Mouse (Mus musculus): ENCODE measurements around the gene Pcyt1a.

DNA sequence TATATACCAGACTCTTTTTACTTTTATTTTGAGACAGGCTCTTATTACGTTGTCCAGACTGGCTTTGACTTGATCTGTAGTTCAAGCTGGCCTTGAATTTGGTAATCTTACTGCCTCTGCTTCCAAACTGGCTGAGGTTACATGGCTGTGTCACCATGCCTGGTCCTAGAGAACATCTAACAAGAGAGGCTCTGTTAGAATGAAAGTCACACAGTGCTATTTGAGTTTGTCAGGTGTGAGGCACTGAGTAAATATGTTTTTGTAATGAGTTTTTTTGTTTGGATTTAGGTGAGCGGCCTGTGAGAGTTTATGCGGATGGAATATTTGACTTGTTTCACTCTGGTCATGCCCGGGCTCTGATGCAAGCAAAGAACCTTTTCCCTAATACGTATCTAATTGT is 31.0 kb downstream of the Pcyt1a start:
- TF ChIP-seq USF1 (IDR thresholded peaks at IDR 0.05; ENCODE audit: low read depth): no peak
- TF ChIP-seq TCF3 (IDR thresholded peaks at IDR 0.05; ENCODE audit: insufficient read length, low read depth): no peak
- TF ChIP-seq POLR2A (IDR thresholded peaks at IDR 0.05; ENCODE audit: insufficient read length, low read depth): no peak
- no peak for TF ChIP-seq POLR2AphosphoS2 (IDR thresholded peaks at IDR 0.05; ENCODE audit: insufficient read length, low read depth)
- no peak for TF ChIP-seq E2F4 (IDR thresholded peaks at IDR 0.05; ENCODE audit: insufficient read depth)
- no peak for TF ChIP-seq MAX (IDR thresholded peaks at IDR 0.05; ENCODE audit: low read depth)
- no peak for TF ChIP-seq SRF (IDR thresholded peaks at IDR 0.05; ENCODE audit: control insufficient read depth, insufficient read length, low read depth)
- no peak for TF ChIP-seq TCF12 (IDR thresholded peaks at IDR 0.05; ENCODE audit: insufficient read depth, poor library complexity, severe bottlenecking)
- no peak for TF ChIP-seq MYOD1 (IDR thresholded peaks at IDR 0.05; ENCODE audit: control insufficient read depth in 1 of 3, insufficient read length in 2 of 3, low read depth in 2 of 3)
